Mouse (Mus musculus): Measurements from ENCODE around the gene Aox2.

Aox2 gene

DNA sequence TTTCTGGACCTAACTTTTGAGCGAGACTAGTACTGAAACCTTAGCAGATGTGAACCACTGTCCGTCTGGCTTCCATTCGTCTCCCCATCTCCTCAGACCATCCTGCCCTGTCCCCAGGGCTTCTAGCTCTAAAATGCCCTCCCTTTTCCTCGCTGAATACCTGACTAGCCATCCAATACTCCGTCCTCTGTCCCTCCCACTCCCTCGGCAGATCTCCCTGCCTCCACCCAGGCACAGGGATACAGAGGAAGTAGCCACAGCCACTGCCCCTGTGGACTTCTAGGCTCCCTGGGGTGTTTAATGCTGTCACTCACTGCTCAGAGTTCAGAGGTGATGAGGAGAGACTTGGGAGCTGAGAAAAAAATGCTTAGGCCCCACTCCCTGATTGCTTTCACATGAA is 23.9 kb downstream of the Aox2 start:
- no peak for TF ChIP-seq GATA4 (IDR thresholded peaks at IDR 0.05; ENCODE audit: insufficient replicate concordance, low read length)

DNA sequence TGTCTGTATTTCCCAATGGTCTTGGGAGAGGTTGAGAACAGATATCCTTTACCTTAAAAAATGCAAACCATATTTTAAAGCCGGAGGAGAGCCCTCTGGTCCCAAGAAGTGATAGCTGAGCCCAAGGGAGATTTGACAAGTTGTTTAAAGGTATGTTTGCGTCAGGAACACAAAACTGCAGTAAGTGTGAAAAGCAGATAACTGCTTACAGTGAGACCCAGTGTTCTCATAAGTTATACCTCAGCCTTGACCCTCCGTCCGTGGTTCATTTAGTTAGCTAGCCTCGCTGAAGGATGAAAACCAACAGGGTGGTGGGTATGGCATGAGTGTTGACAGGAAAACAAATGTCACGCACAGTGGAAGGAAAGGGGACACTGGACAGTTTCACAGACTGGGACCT is 24.9 kb downstream of the Aox2 start:
- TF ChIP-seq GATA4 (IDR thresholded peaks at IDR 0.05; ENCODE audit: insufficient replicate concordance, low read length) = no peak

DNA sequence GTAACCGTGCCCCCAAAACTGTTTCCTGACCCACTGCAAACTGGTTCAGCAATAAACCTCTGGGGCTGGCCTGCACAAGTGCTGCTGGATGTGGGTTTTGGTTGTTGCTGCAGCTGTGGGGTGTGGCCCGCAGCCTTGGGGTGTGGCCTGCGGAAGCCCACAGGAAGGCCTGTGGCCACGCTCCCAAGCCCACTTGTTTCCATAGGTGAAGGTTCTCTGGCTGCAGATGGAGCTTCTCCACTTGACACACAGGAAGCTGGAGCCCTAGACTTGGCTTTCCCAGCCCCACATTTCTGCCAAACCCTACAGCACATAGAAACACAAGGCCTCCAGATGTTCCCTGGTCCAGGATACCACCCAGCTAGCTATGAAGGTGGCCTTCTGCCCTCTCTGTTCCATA is 25.6 kb downstream of the Aox2 start:
- TF ChIP-seq GATA4 (IDR thresholded peaks at IDR 0.05; ENCODE audit: insufficient replicate concordance, low read length) = no peak

DNA sequence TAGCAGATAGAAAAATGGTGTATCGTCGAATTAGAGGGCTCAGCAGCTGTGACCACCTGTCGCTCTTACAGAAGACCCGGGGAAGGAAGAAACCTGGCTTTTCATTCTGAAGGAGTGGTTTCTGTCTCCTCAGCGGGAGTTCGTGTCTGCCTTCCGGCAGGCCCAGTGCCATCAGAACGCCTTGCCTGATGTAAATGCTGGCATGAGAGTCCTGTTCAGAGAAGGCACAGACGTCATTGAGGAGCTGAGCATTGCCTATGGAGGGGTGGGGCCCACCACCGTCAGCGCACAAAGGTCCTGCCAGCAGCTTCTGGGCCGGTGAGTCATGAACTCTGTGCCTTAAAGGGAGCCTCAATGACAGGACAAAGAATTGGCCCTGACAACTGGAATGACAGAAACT is 26.2 kb downstream of the Aox2 start:
- no peak for TF ChIP-seq GATA4 (IDR thresholded peaks at IDR 0.05; ENCODE audit: insufficient replicate concordance, low read length)

DNA sequence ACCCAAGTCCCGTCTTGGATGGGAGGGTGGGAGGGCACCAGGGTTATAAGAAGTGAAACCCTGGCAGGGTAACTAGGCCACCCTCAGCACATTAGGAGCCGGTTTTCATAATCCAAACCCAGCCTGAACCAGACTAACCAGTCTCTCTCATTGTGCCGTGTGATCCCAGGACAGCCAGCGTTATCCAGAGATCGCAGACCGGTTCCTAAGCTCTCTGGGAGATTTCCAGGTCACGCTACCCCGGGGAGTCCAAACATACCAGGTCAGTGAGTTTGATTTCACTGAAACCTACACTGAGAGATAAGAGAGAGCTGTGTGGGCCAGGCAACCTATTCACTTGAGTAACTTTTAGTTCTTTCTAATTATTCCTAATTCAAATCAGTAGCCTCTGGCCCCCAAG is 29.1 kb downstream of the Aox2 start:
- no peak for TF ChIP-seq GATA4 (IDR thresholded peaks at IDR 0.05; ENCODE audit: insufficient replicate concordance, low read length)

DNA sequence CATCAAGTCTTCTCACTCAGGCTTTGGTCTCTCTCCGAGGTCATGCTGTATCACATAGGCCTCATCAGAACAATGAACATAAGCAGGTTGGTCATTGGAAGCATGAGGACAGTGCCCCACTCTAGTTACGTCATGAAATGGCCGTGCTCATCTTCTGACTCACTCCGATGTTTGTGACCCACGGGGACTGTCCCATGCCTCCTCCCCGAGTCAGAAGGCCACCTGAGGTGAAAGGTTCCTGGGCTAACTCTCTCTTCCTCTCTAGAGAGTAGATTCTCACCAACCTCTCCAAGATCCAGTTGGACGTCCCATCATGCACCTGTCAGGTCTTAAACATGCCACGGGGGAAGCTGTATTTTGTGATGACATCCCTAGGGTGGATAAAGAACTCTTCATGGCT is 30.5 kb downstream of the Aox2 start:
- no peak for TF ChIP-seq GATA4 (IDR thresholded peaks at IDR 0.05; ENCODE audit: insufficient replicate concordance, low read length)

DNA sequence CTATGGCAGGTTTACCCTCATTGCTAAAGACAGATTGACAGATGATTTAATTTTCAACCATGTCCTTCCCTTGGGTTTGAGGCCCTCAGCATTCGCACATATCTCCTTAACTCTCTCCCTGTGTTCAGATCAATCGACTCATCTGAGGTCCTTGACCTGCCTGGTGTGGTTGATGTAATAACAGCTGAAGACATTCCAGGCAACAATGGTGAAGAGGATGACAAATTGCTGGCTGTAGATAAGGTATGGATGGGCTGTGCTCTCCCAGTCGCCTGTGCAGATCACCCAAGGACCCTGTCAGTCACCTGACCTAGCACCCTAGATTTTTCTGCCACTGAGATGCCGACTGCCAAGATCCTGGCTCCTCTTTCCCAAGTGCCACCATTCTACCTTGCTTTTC is 31.7 kb downstream of the Aox2 start:
- no peak for TF ChIP-seq GATA4 (IDR thresholded peaks at IDR 0.05; ENCODE audit: insufficient replicate concordance, low read length)

DNA sequence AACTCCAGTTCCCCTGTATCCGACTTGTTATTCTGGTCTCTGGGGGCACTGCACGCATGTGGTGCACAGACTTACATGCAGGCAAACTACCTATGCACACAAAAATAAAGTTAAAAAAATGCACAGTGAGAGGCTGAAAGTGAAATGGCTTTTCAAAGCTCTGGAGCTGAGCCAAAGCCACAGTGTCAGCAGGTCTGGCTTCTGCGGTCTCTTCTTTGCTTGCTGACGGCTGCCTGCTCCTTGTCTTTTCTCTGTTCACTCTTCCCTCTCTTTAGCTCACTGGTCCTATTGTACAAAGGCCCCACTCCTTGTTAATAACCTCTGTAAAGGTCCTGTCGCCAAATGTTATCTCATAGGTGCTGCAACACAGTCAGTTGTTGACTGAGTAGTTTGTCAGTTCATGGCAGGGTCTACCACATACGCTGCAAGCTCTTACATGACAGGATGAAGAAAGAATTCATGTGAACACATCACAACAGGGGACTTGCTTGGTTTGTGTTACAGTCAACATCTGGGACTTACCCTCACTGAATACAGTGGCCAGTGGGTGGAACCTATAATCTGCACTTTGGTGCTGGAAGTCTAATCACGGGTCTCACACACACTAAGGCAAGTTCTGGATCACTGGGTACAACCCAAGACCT is 33.2 kb downstream of the Aox2 start:
- TF ChIP-seq GATA4 (IDR thresholded peaks at IDR 0.05; ENCODE audit: insufficient replicate concordance, low read length) = no peak

DNA sequence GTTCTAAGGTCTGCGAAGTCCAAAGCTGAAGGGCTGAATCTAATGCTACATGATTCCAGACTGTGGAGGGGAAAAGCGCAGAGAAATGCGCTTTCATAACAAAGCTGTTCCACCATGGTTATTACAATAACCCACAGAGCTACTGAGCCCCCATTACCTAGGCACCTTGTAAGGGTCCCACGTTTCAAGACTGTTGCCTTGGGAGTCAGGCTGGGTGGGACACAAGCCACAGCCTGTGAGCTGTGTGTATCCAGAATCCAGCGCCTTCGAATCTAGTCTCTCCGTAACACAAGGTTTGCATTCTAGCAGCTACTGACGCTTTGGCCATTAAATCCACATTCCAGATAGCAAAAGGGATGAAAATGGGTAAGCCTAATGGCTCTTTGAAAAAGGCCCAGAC is 35.0 kb downstream of the Aox2 start:
- TF ChIP-seq GATA4 (IDR thresholded peaks at IDR 0.05; ENCODE audit: insufficient replicate concordance, low read length) = no peak

DNA sequence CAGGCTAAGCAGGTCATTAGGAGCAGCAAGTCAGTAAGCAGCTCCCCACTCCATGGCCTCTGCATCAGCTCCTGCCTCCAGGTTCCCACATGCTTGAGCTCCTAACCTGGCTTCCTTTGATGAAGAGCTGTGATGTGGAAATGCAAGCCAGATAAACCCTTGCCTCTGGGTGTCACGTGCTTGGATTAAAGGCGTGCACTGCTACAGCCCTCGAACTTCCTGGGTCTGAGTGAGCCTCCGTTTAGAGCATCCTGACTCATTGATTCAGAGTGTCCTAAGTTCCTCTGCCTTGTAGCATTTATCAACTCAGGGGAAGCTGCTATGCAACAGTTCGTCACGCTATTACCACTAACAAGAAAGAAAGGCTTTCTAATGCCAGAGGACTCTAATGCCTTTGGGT is 37.4 kb downstream of the Aox2 start:
- no peak for TF ChIP-seq GATA4 (IDR thresholded peaks at IDR 0.05; ENCODE audit: insufficient replicate concordance, low read length)

DNA sequence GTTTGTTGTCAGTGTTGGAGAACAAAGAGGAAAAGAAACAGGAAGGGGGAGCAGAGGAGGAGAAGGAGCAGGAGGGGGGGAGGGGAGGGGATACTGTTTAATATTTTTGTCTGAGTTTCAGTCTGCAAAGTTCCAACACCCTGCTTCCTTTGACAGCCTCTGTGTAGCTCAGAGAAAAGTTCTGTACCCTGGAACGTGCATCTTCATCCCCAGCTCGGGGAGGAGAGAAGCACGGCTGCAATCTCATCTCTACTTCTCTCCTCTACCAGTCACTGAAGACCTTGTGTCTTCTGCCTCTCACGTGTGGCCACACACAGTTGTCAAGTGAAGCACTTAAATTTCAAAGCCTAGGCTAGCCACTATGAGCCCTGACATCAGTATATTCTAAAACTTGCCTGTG is 55.1 kb downstream of the Aox2 start:
- TF ChIP-seq GATA4 (IDR thresholded peaks at IDR 0.05; ENCODE audit: insufficient replicate concordance, low read length) = no peak

DNA sequence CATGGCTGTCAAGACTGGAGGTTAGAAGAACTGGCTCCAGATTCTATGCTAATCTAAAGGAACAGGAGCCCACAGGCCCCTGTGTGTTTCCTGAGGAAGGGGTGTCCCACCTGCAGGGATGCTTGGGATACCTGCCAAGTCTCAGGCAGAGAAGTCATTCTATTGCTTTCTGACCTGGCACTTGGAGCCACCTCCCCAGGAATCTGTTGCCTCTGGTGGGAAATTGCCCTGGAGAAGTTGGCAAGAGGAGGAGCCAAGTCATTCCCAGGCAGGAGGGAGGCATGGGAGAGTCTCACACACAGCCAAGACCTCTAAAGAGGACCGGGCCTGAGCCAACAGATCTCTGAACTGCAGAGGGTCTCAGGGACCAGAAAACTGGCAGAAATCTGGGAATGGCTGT is 61.8 kb downstream of the Aox2 start:
- TF ChIP-seq GATA4 (IDR thresholded peaks at IDR 0.05; ENCODE audit: insufficient replicate concordance, low read length) = no peak

DNA sequence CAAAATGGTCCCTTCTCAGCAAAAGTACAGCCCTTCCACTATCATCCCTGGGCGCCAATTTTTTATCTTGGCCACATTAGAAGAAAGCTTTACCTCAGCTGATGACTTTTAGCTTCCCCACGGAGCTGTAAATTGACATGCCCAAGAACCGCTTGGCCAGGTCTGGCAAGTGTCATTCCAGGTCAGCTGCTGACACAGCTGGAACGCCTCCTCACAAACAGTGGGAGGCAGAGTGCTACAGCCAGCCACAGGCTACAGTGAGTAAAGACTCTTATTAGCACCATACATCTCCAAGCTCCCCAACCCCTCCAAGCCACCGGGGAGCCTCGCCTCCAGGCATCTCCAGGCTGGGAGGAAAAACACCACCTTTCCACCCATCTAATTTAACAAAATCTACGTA is 63.5 kb downstream of the Aox2 start:
- no peak for TF ChIP-seq GATA4 (IDR thresholded peaks at IDR 0.05; ENCODE audit: insufficient replicate concordance, low read length)

DNA sequence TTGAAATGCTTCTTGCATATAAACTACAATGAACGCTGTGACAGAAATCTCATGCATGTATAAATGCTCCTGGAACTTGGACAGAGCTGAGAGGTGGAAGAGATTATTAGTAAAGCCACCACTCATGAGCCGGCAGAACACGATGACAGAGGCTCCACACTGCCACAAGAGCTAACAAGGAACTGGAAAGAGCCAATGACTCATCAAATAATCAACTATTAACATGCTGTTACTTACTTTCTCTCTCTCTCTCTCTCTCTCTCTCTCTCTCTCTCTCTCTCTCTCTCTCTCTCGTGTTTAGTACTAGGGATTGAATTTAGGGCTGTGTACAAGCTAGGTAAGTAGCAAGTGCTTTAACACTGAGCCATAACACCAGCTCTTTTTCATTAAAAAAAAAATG is 65.7 kb downstream of the Aox2 start:
- TF ChIP-seq GATA4 (IDR thresholded peaks at IDR 0.05; ENCODE audit: insufficient replicate concordance, low read length) = no peak

DNA sequence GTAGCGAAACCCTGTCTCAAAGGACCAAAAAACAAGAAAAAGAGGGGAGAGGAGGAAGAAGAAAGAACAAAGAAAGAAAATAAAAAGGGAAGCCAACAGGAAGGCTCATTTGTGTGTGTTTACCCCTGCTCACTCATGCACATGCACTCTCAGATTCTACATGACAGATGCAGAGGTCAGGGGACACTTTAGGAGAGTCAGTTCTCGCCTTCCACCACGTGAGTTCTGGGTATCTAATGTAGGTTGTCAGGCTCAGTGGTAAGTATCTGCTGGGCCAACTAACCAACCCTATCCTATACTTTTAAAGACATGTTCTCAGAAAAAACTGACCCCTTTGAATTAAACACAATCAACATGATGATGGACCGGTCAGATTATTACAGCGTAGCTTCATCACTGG is 66.4 kb downstream of the Aox2 start:
- TF ChIP-seq GATA4 (IDR thresholded peaks at IDR 0.05; ENCODE audit: insufficient replicate concordance, low read length) = no peak

DNA sequence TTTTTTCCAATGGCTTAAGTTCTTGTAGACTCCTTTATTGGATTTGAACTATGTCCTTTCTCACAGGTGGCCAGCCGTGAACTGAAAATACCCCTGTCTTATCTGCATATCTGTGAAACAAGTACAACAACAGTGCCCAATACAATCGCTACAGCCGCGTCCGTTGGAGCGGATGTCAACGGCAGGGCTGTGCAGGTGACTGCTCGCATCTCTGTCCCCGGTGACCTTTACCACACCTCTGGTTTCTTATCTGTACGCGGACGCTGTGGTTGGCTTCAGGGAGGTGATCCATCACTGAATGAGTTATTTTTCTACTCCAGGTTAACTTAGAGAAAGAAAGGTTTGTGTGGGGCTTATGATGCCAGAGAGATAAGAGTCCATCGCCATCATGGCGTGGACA is 68.0 kb downstream of the Aox2 start:
- no peak for TF ChIP-seq GATA4 (IDR thresholded peaks at IDR 0.05; ENCODE audit: insufficient replicate concordance, low read length)

DNA sequence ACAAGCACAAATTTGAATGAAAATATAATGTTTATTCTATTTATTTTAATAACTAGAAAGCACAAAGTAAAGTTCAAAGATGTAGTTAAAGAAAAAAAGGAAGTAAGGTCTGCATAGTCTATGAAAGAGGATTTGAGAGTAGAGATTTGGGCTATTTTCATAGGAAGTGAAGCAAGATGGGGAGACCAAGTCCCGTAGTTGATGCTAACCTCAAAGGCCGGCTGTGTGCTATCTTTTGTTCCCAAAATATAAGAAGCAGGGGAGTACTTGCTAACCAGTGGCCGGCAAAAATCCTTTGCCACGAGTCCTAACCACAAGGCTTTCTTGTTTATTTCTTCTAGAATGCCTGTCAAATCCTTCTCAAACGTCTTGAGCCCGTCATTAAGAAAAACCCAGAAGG is 70.6 kb downstream of the Aox2 start:
- TF ChIP-seq GATA4 (IDR thresholded peaks at IDR 0.05; ENCODE audit: insufficient replicate concordance, low read length) = no peak
